Mouse (Mus musculus): ENCODE measurements around the gene Lrba.

Lrba gene

GRCm38 (mm10) chr3:86793264-86793663, 568.8 kb downstream of the Lrba start:
- DNase-seq (ENCODE audit: low read depth, low spot score) = no peak

- DNase-seq (ENCODE audit: low read depth, low spot score) = no peak
Observed at GRCm38 (mm10) chr3:86793720-86794191, 569.3 kb downstream of the Lrba start.

- DNase-seq (ENCODE audit: low read depth, low spot score) = peak; percentile 61
Observed at GRCm38 (mm10) chr3:86796716-86797115, 572.2 kb downstream of the Lrba start.

- DNase-seq (ENCODE audit: low read depth, low spot score) = no peak
Observed at GRCm38 (mm10) chr3:86797871-86798460, 573.5 kb downstream of the Lrba start.

GRCm38 (mm10) chr3:86799041-86799440, 574.6 kb downstream of the Lrba start:
- DNase-seq (ENCODE audit: low read depth, low spot score) = no peak

- DNase-seq (ENCODE audit: low read depth, low spot score) = no peak
Observed at GRCm38 (mm10) chr3:86800841-86801240, 576.4 kb downstream of the Lrba start.

GRCm38 (mm10) chr3:86802825-86803224, 578.3 kb downstream of the Lrba start:
- DNase-seq (ENCODE audit: low read depth, low spot score) = no peak

GRCm38 (mm10) chr3:86804265-86804664, 579.8 kb downstream of the Lrba start:
- DNase-seq (ENCODE audit: low read depth, low spot score) = no peak

GRCm38 (mm10) chr3:86806834-86807233, 582.4 kb downstream of the Lrba start:
- DNase-seq (ENCODE audit: low read depth, low spot score) = no peak

GRCm38 (mm10) chr3:86807750-86808467, 583.4 kb downstream of the Lrba start:
- DNase-seq (ENCODE audit: low read depth, low spot score) = peak; percentile 82

- no peak for DNase-seq (ENCODE audit: low read depth, low spot score)
Observed at GRCm38 (mm10) chr3:86809199-86809598, 584.7 kb downstream of the Lrba start.

- DNase-seq (ENCODE audit: low read depth, low spot score) = no peak
Observed at GRCm38 (mm10) chr3:86809646-86810045, 585.2 kb downstream of the Lrba start.

GRCm38 (mm10) chr3:86810908-86811307, 586.4 kb downstream of the Lrba start:
- DNase-seq (ENCODE audit: low read depth, low spot score) = no peak

GRCm38 (mm10) chr3:86812689-86813088, 588.2 kb downstream of the Lrba start:
- DNase-seq (ENCODE audit: low read depth, low spot score) = peak; percentile 82

- DNase-seq (ENCODE audit: low read depth, low spot score) = no peak
Observed at GRCm38 (mm10) chr3:86818001-86818585, 593.6 kb downstream of the Lrba start.

- peak; percentile 26 for DNase-seq (ENCODE audit: low read depth, low spot score)
Observed at GRCm38 (mm10) chr3:86819372-86819771, 594.9 kb downstream of the Lrba start.

GRCm38 (mm10) chr3:86820344-86820743, 595.9 kb downstream of the Lrba start:
- no peak for DNase-seq (ENCODE audit: low read depth, low spot score)

- DNase-seq (ENCODE audit: low read depth, low spot score) = no peak
Observed at GRCm38 (mm10) chr3:86821383-86821782, 596.9 kb downstream of the Lrba start.

GRCm38 (mm10) chr3:86827506-86827905, 603.0 kb downstream of the Lrba start:
- DNase-seq (ENCODE audit: low read depth, low spot score) = no peak

- no peak for DNase-seq (ENCODE audit: low read depth, low spot score)
Observed at GRCm38 (mm10) chr3:86832115-86832514, 607.6 kb downstream of the Lrba start.

Measured in R1 (cell line).